Mouse (Mus musculus) C2C12 (cell line): Measurements from ENCODE around the gene Emc3.

Source experiments
- CEBPB ChIP-seq: IDR thresholded peaks from one replicate; pipeline ENCODE4 v1.6.1; 2011; ENCODE audit warnings: low read depth, mild to moderate bottlenecking, control low read depth, moderate library complexity
- CTCF ChIP-seq: IDR thresholded peaks from one replicate; pipeline ENCODE4 v1.5.1; 2011; ENCODE audit not compliant: control insufficient read depth, insufficient read depth, insufficient read length
- MAX ChIP-seq: IDR thresholded peaks from one replicate; pipeline ENCODE4 v1.6.1; 2011; ENCODE audit warnings: mild to moderate bottlenecking, control low read depth
- MYOG ChIP-seq: IDR thresholded peaks from one replicate; pipeline ENCODE4 v1.6.1; 2011; ENCODE audit not compliant: control insufficient read depth, insufficient read length; ENCODE audit errors: extremely low read depth
- USF1 ChIP-seq: IDR thresholded peaks from one replicate; pipeline ENCODE4 v1.6.1; 2011; ENCODE audit warnings: low read depth, mild to moderate bottlenecking, control low read depth, moderate library complexity

- TF ChIP-seq MYOG (no peak), CTCF (no peak), CEBPB (no peak), USF1 (no peak), MAX (no peak)
Measured at GRCm38 (mm10) chr6:113541610-113542009, 10.2 kb upstream of the Emc3 start.
